Mouse (Mus musculus): ENCODE measurements around the gene Kl.

Kl gene

GRCm38 (mm10) chr5:150952328-150952668 lies at the start of gene Kl:
Kl (plus strand) TSS chr5:150952607.
- no peak for ATAC-seq (ENCODE audit: low TSS enrichment)

- peak; percentile 97 for ATAC-seq (ENCODE audit: low TSS enrichment)
These were observed 46.1 kb upstream of the Kl start for GRCm38 (mm10) chr5:150906053-150907040.

- no peak for ATAC-seq (ENCODE audit: low TSS enrichment)
These were observed 40.3 kb upstream of the Kl start for GRCm38 (mm10) chr5:150912156-150912555.

- no peak for ATAC-seq (ENCODE audit: low TSS enrichment)
These were observed 39.8 kb upstream of the Kl start for GRCm38 (mm10) chr5:150912656-150913055.

GRCm38 (mm10) chr5:150915080-150916055 lies 37.0 kb upstream of the Kl start:
- no peak for ATAC-seq (ENCODE audit: low TSS enrichment)

GRCm38 (mm10) chr5:150917131-150917858 lies 35.1 kb upstream of the Kl start:
- no peak for ATAC-seq (ENCODE audit: low TSS enrichment)

GRCm38 (mm10) chr5:150918599-150918998 lies 33.8 kb upstream of the Kl start:
- no peak for ATAC-seq (ENCODE audit: low TSS enrichment)

- no peak for ATAC-seq (ENCODE audit: low TSS enrichment)
These were observed 33.1 kb upstream of the Kl start for GRCm38 (mm10) chr5:150919269-150919668.

GRCm38 (mm10) chr5:150919961-150920360 lies 32.4 kb upstream of the Kl start:
- no peak for ATAC-seq (ENCODE audit: low TSS enrichment)

- ATAC-seq (ENCODE audit: low TSS enrichment) = no peak
These were observed 23.0 kb upstream of the Kl start for GRCm38 (mm10) chr5:150929406-150929805.

- no peak for ATAC-seq (ENCODE audit: low TSS enrichment)
These were observed 19.8 kb upstream of the Kl start for GRCm38 (mm10) chr5:150932596-150932995.

GRCm38 (mm10) chr5:150936213-150936612 lies 16.2 kb upstream of the Kl start:
- no peak for ATAC-seq (ENCODE audit: low TSS enrichment)

- ATAC-seq (ENCODE audit: low TSS enrichment) = no peak
These were observed 15.6 kb upstream of the Kl start for GRCm38 (mm10) chr5:150936807-150937206.

- ATAC-seq (ENCODE audit: low TSS enrichment) = no peak
These were observed 14.9 kb upstream of the Kl start for GRCm38 (mm10) chr5:150937501-150937900.

GRCm38 (mm10) chr5:150945576-150945975 lies 6.8 kb upstream of the Kl start:
- ATAC-seq (ENCODE audit: low TSS enrichment) = no peak

GRCm38 (mm10) chr5:150949131-150949530 lies 3.3 kb upstream of the Kl start:
- ATAC-seq (ENCODE audit: low TSS enrichment) = no peak

GRCm38 (mm10) chr5:150951325-150951724 lies 1.1 kb upstream of the Kl start:
- peak; percentile 93 for ATAC-seq (ENCODE audit: low TSS enrichment)

GRCm38 (mm10) chr5:150952669-150953521 lies 488 bp downstream of the Kl start:
- ATAC-seq (ENCODE audit: low TSS enrichment) = no peak

GRCm38 (mm10) chr5:150954791-150955190 lies 2.4 kb downstream of the Kl start:
- no peak for ATAC-seq (ENCODE audit: low TSS enrichment)

- ATAC-seq (ENCODE audit: low TSS enrichment) = no peak
These were observed 7.5 kb downstream of the Kl start for GRCm38 (mm10) chr5:150959861-150960260.

- peak; percentile 77 for ATAC-seq (ENCODE audit: low TSS enrichment)
These were observed 9.2 kb downstream of the Kl start for GRCm38 (mm10) chr5:150961615-150962014.

All from frontal cortex, adult (tissue).